Mouse (Mus musculus) G1E (cell line): ENCODE measurements at regions not wholly inside any gene's neighbourhood (a gene's known extent, or its start where the extent isn't known, plus 50 kb on each side); places are given as distances from the start of the nearest gene placed in this dataset.

Experiments used
- CTCF ChIP-seq: IDR thresholded peaks from 2 replicates; pipeline ENCODE4 v1.5.1; 2012; ENCODE audit warnings: low read depth, low read length, inconsistent platforms, mixed read lengths
- GATA1 ChIP-seq: IDR thresholded peaks from 2 replicates; pipeline ENCODE4 v1.6.1; 2012; ENCODE audit warnings: borderline replicate concordance, low read length, inconsistent platforms, mixed read lengths
- POLR2AphosphoS5 ChIP-seq: IDR thresholded peaks from 2 replicates; pipeline ENCODE4 v1.6.1; 2012; ENCODE audit warnings: low read depth, low read length, inconsistent platforms; ENCODE audit not compliant: insufficient replicate concordance

DNA sequence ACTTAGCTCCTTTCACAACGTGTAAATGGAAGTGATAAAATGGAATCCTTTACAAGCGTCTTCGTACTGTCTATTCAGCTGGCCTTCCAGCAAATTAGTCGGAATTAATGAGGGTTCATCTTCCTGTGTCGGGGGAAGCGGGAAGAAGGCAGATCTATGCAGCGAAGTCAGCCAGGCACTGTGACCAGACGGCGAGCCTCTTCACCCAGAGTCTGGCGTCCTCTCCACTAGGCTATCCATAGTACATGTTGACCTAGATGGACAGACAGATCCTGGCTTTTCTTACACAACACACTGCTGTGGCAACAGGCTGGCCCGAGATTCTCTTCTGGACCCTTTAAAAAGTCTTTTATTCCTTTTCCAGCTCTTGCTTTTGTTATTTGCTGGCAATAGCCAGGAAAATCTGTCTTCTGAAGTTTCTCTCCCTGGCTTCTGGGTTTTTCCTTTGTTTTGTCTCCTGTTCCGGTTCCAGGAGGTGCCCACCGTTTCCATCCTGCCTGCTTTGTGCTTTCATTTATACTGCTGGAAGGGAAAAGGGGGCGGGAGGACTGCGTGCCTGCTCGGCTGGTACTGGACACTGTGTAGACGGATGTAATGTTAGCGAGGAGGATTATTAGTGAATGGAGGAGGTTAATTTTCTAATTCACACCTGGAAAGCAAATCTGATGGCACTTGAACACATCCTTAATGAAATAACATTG, 213.3 kb upstream of the Ppp2r3a start:
- no peak for TF ChIP-seq CTCF
- no peak for TF ChIP-seq POLR2AphosphoS5
- TF ChIP-seq GATA1 = no peak
